In genomic region chr7:83088125-83088524, GRCm38 (mm10) we compare ENCODE assay signal across 29 mouse cellular contexts.
DNase-seq lines count a peak whose midpoint lies in the region; ATAC-seq and TF ChIP-seq lines count a peak whose summit lies in the region.
"Had no signal": no experiment of that assay in that cellular context is flagged by ENCODE, and none has a peak within 500 bp of the region (broad histone marks: within the 10 kb centered on the region; RNA-seq: fewer than 3 reads in every experiment).

No protein-coding gene starts in this region.

- H3K27ac ChIP-seq in hindbrain, embryonic 12.5 days, result peak overlapping the region; percentile 44; the same call in 1 of the 2 replicates
- H3K27ac ChIP-seq in hindbrain, embryonic 16.5 days (ENCODE audit: low read depth, low read length), result no peak overlapping the region
- no peak overlapping the region for H3K27ac ChIP-seq in midbrain, embryonic 14.5 days (replicated peaks; ENCODE audit: low read depth, low read length)
- no peak overlapping the region for H3K27ac ChIP-seq in midbrain, embryonic 15.5 days
- 0 out of 2 replicates have a peak overlapping the region, but pooled peaks have one; percentile 8 for H3K27ac ChIP-seq in hindbrain, embryonic 13.5 days
- H3K27ac ChIP-seq: forebrain, embryonic 15.5 days; layer of hippocampus, adult 2 months; limb, embryonic 15.5 days; liver, embryonic 13.5 days; macrophage; neural tube, embryonic 12.5 days; stomach, embryonic 15.5 days had no signal

- H3K9me3 ChIP-seq in hindbrain, embryonic 12.5 days (replicated peaks), result no peaks in the 10 kb centered on the region
- no peaks in the 10 kb centered on the region for H3K9me3 ChIP-seq in hindbrain, embryonic 16.5 days (ENCODE audit: control insufficient read depth, low read length)
- H3K9me3 ChIP-seq in midbrain, embryonic 14.5 days (ENCODE audit: control insufficient read depth, low read length), result no peaks in the 10 kb centered on the region
- H3K9me3 ChIP-seq in midbrain, embryonic 15.5 days, result no peaks in the 10 kb centered on the region
- no peaks in the 10 kb centered on the region for H3K9me3 ChIP-seq in hindbrain, embryonic 13.5 days
- H3K9me3 ChIP-seq: forebrain, embryonic 15.5 days; heart, embryonic 12.5 days; limb, embryonic 15.5 days; liver, embryonic 13.5 days; neural tube, embryonic 12.5 days; stomach, embryonic 15.5 days had no signal

- TF ChIP-seq POLR2A in myocyte (IDR thresholded peaks at IDR 0.05; ENCODE audit: insufficient read length, low read depth), result no peak

- no peaks in the 10 kb centered on the region for H3K27me3 ChIP-seq in hindbrain, embryonic 12.5 days
- no peaks in the 10 kb centered on the region for H3K27me3 ChIP-seq in hindbrain, embryonic 16.5 days (replicated peaks; ENCODE audit: control insufficient read depth, insufficient read depth, low read length)
- no peaks in the 10 kb centered on the region for H3K27me3 ChIP-seq in midbrain, embryonic 14.5 days (ENCODE audit: control insufficient read depth, insufficient read depth, low read length)
- H3K27me3 ChIP-seq in midbrain, embryonic 15.5 days (replicated peaks), result no peaks in the 10 kb centered on the region
- H3K27me3 ChIP-seq in hindbrain, embryonic 13.5 days, result no peaks in the 10 kb centered on the region
- no peaks in the 10 kb centered on the region for H3K27me3 ChIP-seq in myocyte (ENCODE audit: control insufficient read depth, insufficient read depth, insufficient read length)
- H3K27me3 ChIP-seq: forebrain, embryonic 15.5 days; heart, embryonic 12.5 days; limb, embryonic 15.5 days; liver, embryonic 13.5 days; neural tube, embryonic 12.5 days; stomach, embryonic 15.5 days had no signal

- peaks cover 29% of the 10 kb centered on the region for H3K4me1 ChIP-seq in hindbrain, embryonic 12.5 days
- no peaks in the 10 kb centered on the region for H3K4me1 ChIP-seq in hindbrain, embryonic 16.5 days (ENCODE audit: control insufficient read depth, insufficient read depth, low read depth, low read length)
- peaks cover 14% of the 10 kb centered on the region for H3K4me1 ChIP-seq in midbrain, embryonic 14.5 days (ENCODE audit: control insufficient read depth, insufficient read depth, low read length)
- H3K4me1 ChIP-seq in midbrain, embryonic 15.5 days, result peaks cover 15% of the 10 kb centered on the region; the same call in 1 of the 2 replicates
- H3K4me1 ChIP-seq in hindbrain, embryonic 13.5 days (replicated peaks), result peaks cover 33% of the 10 kb centered on the region
- H3K4me1 ChIP-seq: liver, embryonic 13.5 days had no signal

- no peak for ATAC-seq in hindbrain, embryonic 12.5 days (ENCODE audit: low FRiP score)
- no peak for ATAC-seq in hindbrain, embryonic 16.5 days
- ATAC-seq in midbrain, embryonic 14.5 days (ENCODE audit: low FRiP score, low TSS enrichment), result no peak
- no peak for ATAC-seq in midbrain, embryonic 15.5 days (replicated peaks)
- no peak for ATAC-seq in hindbrain, embryonic 13.5 days (ENCODE audit: low FRiP score)
- ATAC-seq: forebrain, embryonic 15.5 days; inflammation-experienced regulatory T-cells, adult 6 months had no signal

- H3K4me2 ChIP-seq in hindbrain, embryonic 12.5 days (replicated peaks), result no peak overlapping the region
- no peak overlapping the region for H3K4me2 ChIP-seq in hindbrain, embryonic 16.5 days (ENCODE audit: low read length)
- no peak overlapping the region for H3K4me2 ChIP-seq in midbrain, embryonic 14.5 days (ENCODE audit: low read length)
- H3K4me2 ChIP-seq in midbrain, embryonic 15.5 days, result no peak overlapping the region
- no peak overlapping the region for H3K4me2 ChIP-seq in hindbrain, embryonic 13.5 days
- no peak overlapping the region for H3K4me2 ChIP-seq in myocyte (ENCODE audit: low read depth)
- H3K4me2 ChIP-seq: forebrain, embryonic 15.5 days; heart, embryonic 12.5 days; limb, embryonic 15.5 days; liver, embryonic 13.5 days; neural tube, embryonic 12.5 days; stomach, embryonic 15.5 days had no signal

- DNase-seq in midbrain, embryonic 14.5 days, result peak; percentile 14
- DNase-seq in layer of hippocampus, postnatal 14 days (ENCODE audit: low spot score in 2 of 2), result no peak
- DNase-seq: adrenal gland, postnatal 25 days; B cell, adult 2 months; cerebellum, adult 11-12 months; cerebellum, adult 9-11 months; gastrocnemius, postnatal 25 days; heart, adult 18-20 months; heart, postnatal 4 days; kidney, adult 11 months; kidney, postnatal 36 days; liver, embryonic 13.5 days; lung, adult 2 months; lung, postnatal 10 days; thymus, adult 18-20 months; thymus, postnatal 25 days had no signal

- 13% methylated on average over 4 of the region's 4 CpGs for WGBS in hindbrain, embryonic 12.5 days
- WGBS in hindbrain, embryonic 16.5 days, result 22% methylated on average over 4 of the region's 4 CpGs
- WGBS in midbrain, embryonic 14.5 days, result 7% methylated on average over 4 of the region's 4 CpGs
- 9% methylated on average over 4 of the region's 4 CpGs for WGBS in midbrain, embryonic 15.5 days
- WGBS in hindbrain, embryonic 13.5 days, result 21% methylated on average over 4 of the region's 4 CpGs

- no peak overlapping the region for H3K9ac ChIP-seq in hindbrain, embryonic 12.5 days
- H3K9ac ChIP-seq in hindbrain, embryonic 16.5 days (ENCODE audit: low read depth, low read length), result no peak overlapping the region; the same call in 1 of the 2 replicates
- no peak overlapping the region for H3K9ac ChIP-seq in midbrain, embryonic 14.5 days (replicated peaks; ENCODE audit: low read length)
- H3K9ac ChIP-seq in midbrain, embryonic 15.5 days, result no peak overlapping the region
- H3K9ac ChIP-seq in hindbrain, embryonic 13.5 days, result no peak overlapping the region
- H3K9ac ChIP-seq: forebrain, embryonic 15.5 days; heart, embryonic 12.5 days; limb, embryonic 15.5 days; liver, embryonic 13.5 days; neural tube, embryonic 12.5 days; stomach, embryonic 15.5 days had no signal

- no peak overlapping the region for H3ac ChIP-seq in myocyte (ENCODE audit: control insufficient read depth, insufficient read length)

- no peaks in the 10 kb centered on the region for H3K79me2 ChIP-seq in myocyte (ENCODE audit: control insufficient read depth, insufficient read depth)

- H3K36me3 ChIP-seq in hindbrain, embryonic 12.5 days, result no peaks in the 10 kb centered on the region
- no peaks in the 10 kb centered on the region for H3K36me3 ChIP-seq in hindbrain, embryonic 16.5 days (ENCODE audit: control insufficient read depth, insufficient read depth, low read length)
- no peaks in the 10 kb centered on the region for H3K36me3 ChIP-seq in midbrain, embryonic 14.5 days (ENCODE audit: control insufficient read depth, insufficient read depth, low read length)
- H3K36me3 ChIP-seq in midbrain, embryonic 15.5 days (replicated peaks), result no peaks in the 10 kb centered on the region
- no peaks in the 10 kb centered on the region for H3K36me3 ChIP-seq in hindbrain, embryonic 13.5 days
- H3K36me3 ChIP-seq in myocyte (ENCODE audit: control insufficient read depth, insufficient read depth), result no peaks in the 10 kb centered on the region
- H3K36me3 ChIP-seq: forebrain, embryonic 15.5 days; heart, embryonic 12.5 days; limb, embryonic 15.5 days; liver, embryonic 13.5 days; neural tube, embryonic 12.5 days; stomach, embryonic 15.5 days had no signal

- H3K4me3 ChIP-seq in hindbrain, embryonic 12.5 days, result no peak overlapping the region
- H3K4me3 ChIP-seq in hindbrain, embryonic 16.5 days (ENCODE audit: low read length), result no peak overlapping the region
- no peak overlapping the region for H3K4me3 ChIP-seq in midbrain, embryonic 14.5 days (replicated peaks; ENCODE audit: low read depth, low read length)
- no peak overlapping the region for H3K4me3 ChIP-seq in midbrain, embryonic 15.5 days
- no peak overlapping the region for H3K4me3 ChIP-seq in hindbrain, embryonic 13.5 days
- no peak overlapping the region for H3K4me3 ChIP-seq in myocyte
- H3K4me3 ChIP-seq: forebrain, embryonic 15.5 days; heart, embryonic 12.5 days; layer of hippocampus, adult 2 months; limb, embryonic 15.5 days; liver, embryonic 13.5 days; neural tube, embryonic 12.5 days; stomach, embryonic 15.5 days had no signal

TF ChIP-seq in myocyte, 11 proteins besides CTCF, POLR2A, EP300 and RAD21:
- no peak for TF ChIP-seq TCF3 (IDR thresholded peaks at IDR 0.05; ENCODE audit: insufficient read length, low read depth)
- TF ChIP-seq MYOG (IDR thresholded peaks at IDR 0.05; ENCODE audit: control insufficient read depth in 1 of 3, insufficient read depth in 1 of 3, insufficient read length in 2 of 3, low read depth in 2 of 3), result peak in 2 of 3 experiments; percentile 44 to 60
- TF ChIP-seq MYOD1 (IDR thresholded peaks at IDR 0.05; ENCODE audit: control insufficient read depth in 1 of 3, insufficient read length in 2 of 3, low read depth in 2 of 3), result peak in 2 of 3 experiments; percentile 44 to 68

Comparison
In these comparisons a context has a peak if more than half of its experiments do, and no peak if none do; other contexts are left out.
1. H3K27ac ChIP-seq: peak in hindbrain, embryonic 12.5 days (single experiment) and hindbrain, embryonic 13.5 days (single experiment); none in hindbrain, embryonic 16.5 days (single experiment), midbrain, embryonic 14.5 days (single experiment) and midbrain, embryonic 15.5 days (single experiment).